Mouse (Mus musculus): Measurements from ENCODE around the gene Dnali1. TPM values are rescaled to one million over a fixed set of nuclear protein-coding genes. Genes with fewer than 3 reads are reported as not detected.

The Dnali1 gene
- total and polyA plus RNA-seq, 3 experiments = 1.1 to 2.3 (median 2.1) TPM

DNA sequence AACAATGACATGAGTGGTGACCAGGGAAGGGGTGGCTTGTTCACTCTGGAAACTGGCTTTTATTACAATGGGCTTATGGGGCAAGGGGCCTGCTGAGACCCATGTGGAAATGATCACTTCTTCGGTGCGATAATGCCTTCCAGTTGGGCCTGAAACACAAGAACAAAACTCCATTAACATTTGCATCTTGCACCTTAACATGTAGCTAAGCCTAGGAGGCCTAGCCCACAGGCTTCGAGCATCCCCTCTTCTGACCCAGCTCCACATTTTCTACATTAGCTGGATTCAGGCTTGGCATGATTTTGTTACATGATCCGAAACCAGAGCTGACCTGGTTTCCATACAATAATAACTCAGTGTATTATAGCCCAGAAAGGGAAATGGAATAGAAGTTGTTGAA, 9.0 kb downstream of the Dnali1 start:
- in situ Hi-C loops (cut with MboI; ENCODE audit: low pct_ligation_motif_present, low pct_unique_long_range_greater_than_20kb, low sequenced_read_pairs) (loop anchor here (25.0 kb wide), 1 partner anchor 294 kb away; no protein-coding TSS in a partner anchor), dilution Hi-C loops (cut with MboI; ENCODE audit: extremely low pct_ligation_motif_present, extremely low pct_unique_long_range_greater_than_20kb, low sequenced_read_pairs) (loop anchor here (25.0 kb wide), 1 partner anchor 94 kb away; no protein-coding TSS in a partner anchor)
- Histone ChIP-seq H3K27ac (ENCODE audit: insufficient read depth, low read depth) (no peak overlapping the region), H3K79me2 (replicated peaks; ENCODE audit: control insufficient read depth, extremely low read depth, insufficient read depth, poor library complexity, severe bottlenecking) (no peaks in the 10 kb centered on the region), H3K4me1 (ENCODE audit: control insufficient read depth in 1 of 2, insufficient read depth in 2 of 2) (peaks cover 0 to 6% of the 10 kb centered on the region in 2 experiments; a peak in 2 of 4 replicates), H3K9me3 (replicated peaks; ENCODE audit: low read length) (no peaks in the 10 kb centered on the region), H3K4me3 (replicated peaks in 1 of 3; ENCODE audit: low read depth in 2 of 3, low read length in 2 of 3, poor library complexity in 1 of 3) (no peak overlapping the region), H3K4me2 (ENCODE audit: insufficient read depth, low read depth, poor library complexity, severe bottlenecking) (no peak overlapping the region), H3K36me3 (replicated peaks in 1 of 2; ENCODE audit: control insufficient read depth in 1 of 2, insufficient read depth in 1 of 2, low read length in 1 of 2) (peaks cover 45 to 72% of the 10 kb centered on the region in 2 experiments), H3K9ac (ENCODE audit: insufficient read depth, low read depth) (no peak overlapping the region), H3K27me3 (replicated peaks) (no peaks in the 10 kb centered on the region)
- no peak for TF ChIP-seq SIN3A (IDR thresholded peaks at IDR 0.05; ENCODE audit: low read length)
- no peak for TF ChIP-seq MAZ (IDR thresholded peaks at IDR 0.05; ENCODE audit: low read depth, low read length)
- no peak for TF ChIP-seq ZNF384 (IDR thresholded peaks at IDR 0.05; ENCODE audit: low read depth, low read length)
- TF ChIP-seq MAFK (IDR thresholded peaks at IDR 0.05; ENCODE audit: insufficient replicate concordance, low read length) = no peak
- no peak for TF ChIP-seq GABPA (IDR thresholded peaks at IDR 0.05; ENCODE audit: insufficient replicate concordance, low read depth, low read length)
- no peak for TF ChIP-seq USF1 (IDR thresholded peaks at IDR 0.05; ENCODE audit: low read depth, low read length)
- no peak for TF ChIP-seq MXI1 (IDR thresholded peaks at IDR 0.05; ENCODE audit: low read depth, low read length)
- no peak for DNase-seq (ENCODE audit: extremely low read depth)

- H3K79me2 ChIP-seq (replicated peaks; ENCODE audit: control insufficient read depth, extremely low read depth, insufficient read depth, poor library complexity, severe bottlenecking) = no peaks in the 10 kb centered on the region
- H3K9ac ChIP-seq (ENCODE audit: insufficient read depth, low read depth) = no peak overlapping the region
- dilution Hi-C loops (cut with MboI; ENCODE audit: extremely low pct_ligation_motif_present, extremely low pct_unique_long_range_greater_than_20kb, low sequenced_read_pairs) = loop anchor here (25.0 kb wide), 1 partner anchor 93 kb away; no protein-coding TSS in a partner anchor
- in situ Hi-C loops (cut with MboI; ENCODE audit: low pct_ligation_motif_present, low pct_unique_long_range_greater_than_20kb, low sequenced_read_pairs) = loop anchor here (25.0 kb wide), 1 partner anchor 293 kb away; no protein-coding TSS in a partner anchor
- H3K9me3 ChIP-seq (replicated peaks; ENCODE audit: low read length) = no peaks in the 10 kb centered on the region
- no peak for DNase-seq (ENCODE audit: extremely low read depth)
- no peak overlapping the region for H3K4me3 ChIP-seq (replicated peaks in 1 of 3; ENCODE audit: low read depth in 2 of 3, low read length in 2 of 3, poor library complexity in 1 of 3)
- no peaks in the 10 kb centered on the region for H3K27me3 ChIP-seq (replicated peaks)
- peaks cover 0 to 6% of the 10 kb centered on the region in 2 experiments; a peak in 2 of 4 replicates for H3K4me1 ChIP-seq (ENCODE audit: control insufficient read depth in 1 of 2, insufficient read depth in 2 of 2)
- no peak overlapping the region for H3K27ac ChIP-seq (ENCODE audit: insufficient read depth, low read depth)
- H3K4me2 ChIP-seq (ENCODE audit: insufficient read depth, low read depth, poor library complexity, severe bottlenecking) = no peak overlapping the region
- peaks cover 54 to 81% of the 10 kb centered on the region in 2 experiments for H3K36me3 ChIP-seq (replicated peaks in 1 of 2; ENCODE audit: control insufficient read depth in 1 of 2, insufficient read depth in 1 of 2, low read length in 1 of 2)
- TF ChIP-seq E2F4 (IDR thresholded peaks at IDR 0.05; ENCODE audit: insufficient replicate concordance, low read depth, low read length) (no peak), MAZ (IDR thresholded peaks at IDR 0.05; ENCODE audit: low read depth, low read length) (no peak), NRF1 (IDR thresholded peaks at IDR 0.05; ENCODE audit: low read depth, low read length) (no peak), USF2 (conservative IDR thresholded peaks at IDR 0.05; ENCODE audit: low read depth, low read length) (no peak)
These were observed 10.1 kb downstream of the Dnali1 start for GRCm38 (mm10) chr4:125055385-125055784.

GRCm38 (mm10) chr4:125044454-125044853, 21.0 kb downstream of the Dnali1 start:
- Histone ChIP-seq H3K4me3 (replicated peaks in 1 of 3; ENCODE audit: low read depth in 2 of 3, low read length in 2 of 3, poor library complexity in 1 of 3) (no peak overlapping the region), H3K79me2 (replicated peaks; ENCODE audit: control insufficient read depth, extremely low read depth, insufficient read depth, poor library complexity, severe bottlenecking) (peaks cover 6% of the 10 kb centered on the region; the same call in 1 of the 2 replicates), H3K4me1 (ENCODE audit: control insufficient read depth in 1 of 2, insufficient read depth in 2 of 2) (no peaks in the 10 kb centered on the region), H3K36me3 (replicated peaks in 1 of 2; ENCODE audit: control insufficient read depth in 1 of 2, insufficient read depth in 1 of 2, low read length in 1 of 2) (peaks cover 83 to 99% of the 10 kb centered on the region in 2 experiments), H3K27ac (ENCODE audit: insufficient read depth, low read depth) (no peak overlapping the region), H3K27me3 (replicated peaks) (no peaks in the 10 kb centered on the region), H3K9me3 (replicated peaks; ENCODE audit: low read length) (no peaks in the 10 kb centered on the region), H3K9ac (ENCODE audit: insufficient read depth, low read depth) (no peak overlapping the region), H3K4me2 (ENCODE audit: insufficient read depth, low read depth, poor library complexity, severe bottlenecking) (no peak overlapping the region)
- TF ChIP-seq RAD21 (IDR thresholded peaks at IDR 0.05; ENCODE audit: low read depth, low read length) (no peak), BHLHE40 (IDR thresholded peaks at IDR 0.05; ENCODE audit: low read depth, low read length) (no peak), MYC (IDR thresholded peaks at IDR 0.05; ENCODE audit: low read depth, low read length) (no peak), PAX5 (IDR thresholded peaks at IDR 0.05; ENCODE audit: low read length) (no peak), KAT2A (IDR thresholded peaks at IDR 0.05; ENCODE audit: insufficient replicate concordance, low read length) (no peak), SIN3A (IDR thresholded peaks at IDR 0.05; ENCODE audit: low read length) (no peak)
- in situ Hi-C loops (cut with MboI; ENCODE audit: low pct_ligation_motif_present, low pct_unique_long_range_greater_than_20kb, low sequenced_read_pairs) = no loop called here
- no peak for DNase-seq (ENCODE audit: extremely low read depth)
- dilution Hi-C loops (cut with MboI; ENCODE audit: extremely low pct_ligation_motif_present, extremely low pct_unique_long_range_greater_than_20kb, low sequenced_read_pairs) = no loop called here

All from CH12.LX (cell line).